Mouse (Mus musculus) cerebellum, postnatal 25 days (tissue): Measurements from ENCODE around the gene Pla2g15.
"Not testable (repeated sequence)": the region's sequence is repeated elsewhere in the genome, so short reads cannot be mapped to it uniquely, and the experiment has no call there.

Experiments
- DNase-seq, 2 experiments: peaks; one replicate each; pipeline ENCODE4 v3.0.0; 2021; ENCODE audit warnings: mixed read lengths in 2 of 2

Gene Pla2g15

DNA sequence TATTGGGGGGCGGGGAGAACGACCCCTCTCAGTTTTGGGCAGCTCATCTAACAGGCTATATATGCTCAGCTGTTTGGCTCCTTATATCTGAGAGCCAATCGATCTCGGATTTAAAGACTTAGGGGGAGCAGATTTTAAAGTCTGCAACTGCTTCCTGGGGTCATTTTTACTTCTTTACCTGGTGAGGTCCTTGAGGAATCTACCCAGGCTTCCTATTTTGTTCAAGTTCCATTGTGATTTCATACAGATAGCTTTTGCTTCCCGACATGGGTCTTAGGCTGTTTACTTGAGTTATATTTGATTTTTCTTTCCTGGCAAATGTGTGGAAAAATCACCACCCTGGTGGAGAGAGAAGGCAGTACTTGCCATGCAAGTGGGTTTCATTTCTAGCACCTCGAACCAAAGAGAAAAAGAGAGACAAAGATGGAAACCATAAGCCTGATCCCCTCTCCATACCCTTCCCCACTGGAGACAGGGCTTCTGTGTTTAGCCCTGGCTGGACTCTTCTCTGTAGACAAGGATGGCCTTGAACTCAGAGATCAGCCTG, 19.8 kb downstream of the Pla2g15 start:
- DNase-seq = no peak

GRCm38 (mm10) chr8:106173566-106173965, 23.4 kb downstream of the Pla2g15 start:
- no peak for DNase-seq

- DNase-seq = no peak
Measured at GRCm38 (mm10) chr8:106176891-106177290, 26.7 kb downstream of the Pla2g15 start.

GRCm38 (mm10) chr8:106177594-106177993, 27.4 kb downstream of the Pla2g15 start:
- no peak for DNase-seq

DNA sequence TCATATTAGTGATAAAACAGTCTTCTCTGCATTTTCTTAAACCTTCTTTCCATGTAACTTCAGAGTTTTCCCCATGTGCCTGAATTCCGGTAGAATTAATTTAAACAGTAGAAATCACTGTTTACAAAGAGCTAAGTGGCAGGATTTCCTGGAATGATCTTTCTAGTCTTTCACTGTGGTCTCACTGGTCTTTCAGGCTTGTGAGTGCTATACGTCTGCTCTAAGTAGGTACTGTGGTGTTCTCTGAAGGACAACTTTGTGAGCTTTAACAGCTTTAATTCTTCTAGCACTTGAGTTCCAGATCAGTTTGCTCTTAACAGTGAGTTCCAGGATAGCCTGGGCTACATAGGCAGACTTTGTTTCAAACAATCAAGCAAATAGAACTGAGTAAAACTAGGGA, 28.2 kb downstream of the Pla2g15 start:
- no peak for DNase-seq

GRCm38 (mm10) chr8:106185628-106186270, 35.5 kb downstream of the Pla2g15 start:
- DNase-seq = peak; percentile 33 to 61

GRCm38 (mm10) chr8:106186394-106186793, 36.2 kb downstream of the Pla2g15 start:
- no peak for DNase-seq

GRCm38 (mm10) chr8:106189162-106189561, 39.0 kb downstream of the Pla2g15 start:
- no peak for DNase-seq

DNA sequence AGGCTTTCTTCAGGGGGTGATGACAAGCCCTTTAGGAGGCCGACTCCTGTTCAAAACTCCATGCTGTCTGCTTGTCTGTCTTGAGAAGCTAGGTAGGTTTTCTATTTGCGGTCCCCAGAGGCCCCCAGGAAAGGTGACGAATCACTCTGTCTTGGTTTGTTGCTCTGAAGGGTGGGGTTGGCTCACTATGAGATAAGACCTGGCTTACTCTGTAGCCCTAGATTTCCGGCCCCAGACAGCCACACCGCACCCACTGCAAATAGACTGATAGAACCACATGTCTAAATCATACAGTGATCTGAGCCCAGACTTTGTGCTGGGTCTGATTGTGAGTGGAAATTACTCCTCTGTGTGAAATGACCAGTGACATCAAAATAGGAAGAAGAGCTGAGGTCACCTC, 41.4 kb downstream of the Pla2g15 start:
- DNase-seq = no peak

- DNase-seq = no peak
Measured at GRCm38 (mm10) chr8:106193162-106193561, 43.0 kb downstream of the Pla2g15 start.

DNA sequence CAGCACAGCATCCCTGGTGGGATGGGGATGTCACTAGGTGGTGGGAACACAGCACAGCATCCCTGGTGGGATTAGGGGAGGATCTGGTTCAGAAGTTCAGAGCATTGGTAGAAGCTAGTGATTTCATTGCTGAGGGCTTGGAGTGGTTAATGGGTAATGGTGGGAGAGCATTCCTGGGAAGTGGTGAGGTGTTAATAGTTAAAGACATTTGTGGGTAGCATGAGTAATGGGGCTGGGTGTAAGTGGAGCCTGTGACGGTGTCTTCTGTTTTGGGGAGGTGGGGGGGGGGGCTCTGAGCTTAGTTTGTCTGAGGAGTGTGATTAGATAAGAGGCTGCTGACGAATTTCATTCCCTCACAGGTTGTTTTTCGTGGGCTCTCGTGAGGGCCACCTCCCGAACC, 43.9 kb downstream of the Pla2g15 start:
- DNase-seq = no peak

- DNase-seq = peak in 1 of 2 experiments; percentile 21
Measured at GRCm38 (mm10) chr8:106198741-106199140, 48.5 kb downstream of the Pla2g15 start.

DNA sequence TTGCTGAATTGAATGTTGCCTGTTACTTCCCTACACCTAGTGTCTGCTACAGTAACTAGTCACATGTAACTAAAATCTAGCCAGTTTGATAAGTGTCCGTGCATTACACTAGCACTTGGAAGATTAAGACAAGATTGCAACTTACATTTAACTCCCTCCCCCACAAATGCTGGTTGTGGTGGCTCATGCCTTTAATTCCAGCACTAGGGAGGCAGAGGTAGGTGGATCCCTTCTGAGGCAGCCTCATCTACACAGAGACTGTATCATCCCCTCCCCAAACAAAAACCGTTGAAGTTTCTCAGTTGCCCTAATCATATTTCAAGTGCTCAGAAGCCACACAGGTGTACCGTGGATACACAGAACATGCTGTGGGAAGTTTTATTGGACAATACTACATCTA, 49.4 kb downstream of the Pla2g15 start:
- DNase-seq = not testable (repeated sequence)

DNA sequence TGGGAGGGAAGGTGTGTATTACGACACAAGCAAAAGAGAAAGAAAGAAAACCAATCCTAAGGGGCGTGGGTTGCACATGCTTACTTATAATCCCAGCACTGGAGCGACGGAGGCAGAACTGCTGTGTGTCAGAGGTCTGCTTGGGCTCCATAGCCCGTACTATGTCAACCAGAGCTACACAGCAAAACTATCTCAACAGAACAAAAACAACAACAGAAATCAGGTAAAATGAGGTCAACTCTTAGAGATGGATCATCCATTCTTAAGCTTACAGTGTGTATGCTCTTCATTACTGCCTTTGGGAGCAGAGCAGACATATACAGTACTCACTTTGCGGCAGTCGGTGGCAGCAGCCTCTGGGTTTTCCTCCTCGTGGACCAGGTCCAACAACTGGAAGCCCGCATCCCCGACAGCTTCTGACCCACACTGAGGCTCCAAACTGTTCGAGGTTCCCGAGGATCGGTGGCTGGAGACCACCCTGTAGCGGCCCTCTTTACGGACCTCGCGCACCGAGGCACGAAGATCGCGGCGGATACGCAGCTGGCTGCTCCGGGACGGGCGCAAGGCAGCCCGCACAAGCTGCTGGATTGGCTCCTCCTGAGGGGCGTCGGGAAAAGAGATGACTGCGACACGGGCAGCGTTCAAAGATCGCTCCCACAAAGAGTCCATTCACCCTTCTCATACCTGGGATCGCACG, 60.0 kb downstream of the Pla2g15 start:
- peak in 1 of 2 experiments; percentile 54 for DNase-seq

GRCm38 (mm10) chr8:106210821-106211345, 60.7 kb downstream of the Pla2g15 start, which contains the start of the genes Slc7a6os and Prmt7:
Slc7a6os (minus strand) TSS chr8:106210935.
Prmt7 (plus strand) TSS chr8:106210936.
- peak; percentile 98 for DNase-seq

- no peak for DNase-seq
Measured at GRCm38 (mm10) chr8:106211421-106211820, 61.2 kb downstream of the Pla2g15 start.

- no peak for DNase-seq
Measured at GRCm38 (mm10) chr8:106213959-106214358, 63.8 kb downstream of the Pla2g15 start.
